Mouse (Mus musculus) heart, embryonic 13.5 days (tissue): ENCODE measurements at regions not wholly inside any gene's neighbourhood (a gene's known extent, or its start where the extent isn't known, plus 50 kb on each side); places are given as distances from the start of the nearest gene placed in this dataset.

Experiments used
- ATAC-seq: fragments of 200-750 bp; cut with Nextera tagmentation; 2 replicates; pipeline ENCODE4 v1.8.0; 2017; ENCODE audit warnings: moderate TSS enrichment; ENCODE audit not compliant: insufficient number of reproducible peaks, low FRiP score, low TSS enrichment; ENCODE audit errors: extremely low read depth
- H3K27ac ChIP-seq: fragments of 300-500 bp; sonication (generic); replicated peaks from 2 replicates; pipeline ENCODE4 v1.5.1; 2015; ENCODE audit warnings: moderate library complexity, mild to moderate bottlenecking, inconsistent platforms
- H3K27me3 ChIP-seq: fragments of 300-500 bp; sonication (generic); replicated peaks from 2 replicates; pipeline ENCODE4 v1.6.1; 2015; ENCODE audit warnings: mild to moderate bottlenecking, inconsistent platforms
- H3K36me3 ChIP-seq: fragments of 300-500 bp; sonication (generic); 2 replicates; pipeline ENCODE4 v1.6.1; 2015; ENCODE audit warnings: mild to moderate bottlenecking, inconsistent platforms
- H3K4me1 ChIP-seq: fragments of 300-500 bp; sonication (generic); 2 replicates; pipeline ENCODE4 v1.6.1; 2015; ENCODE audit warnings: inconsistent platforms
- H3K4me2 ChIP-seq: fragments of 300-500 bp; sonication (generic); 2 replicates; pipeline ENCODE4 v1.6.1; 2015; ENCODE audit warnings: inconsistent platforms, mild to moderate bottlenecking, moderate library complexity
- H3K4me3 ChIP-seq: fragments of 300-500 bp; sonication (generic); 2 replicates; pipeline ENCODE4 v1.5.1; 2015; ENCODE audit warnings: moderate library complexity, mild to moderate bottlenecking, inconsistent platforms
- H3K9ac ChIP-seq: fragments of 300-500 bp; sonication (generic); 2 replicates; pipeline ENCODE4 v1.6.1; 2015; ENCODE audit warnings: inconsistent platforms, mild to moderate bottlenecking, moderate library complexity
- H3K9me3 ChIP-seq: fragments of 300-500 bp; sonication (generic); 2 replicates; pipeline ENCODE4 v1.6.1; 2016; ENCODE audit warnings: inconsistent platforms
- WGBS: fragments of 180-500 bp; shearing (Covaris S2); methylation state at CpG from one replicate; pipeline ENCODE4 v1.1.7; 2015; ENCODE audit warnings: mixed read lengths; 5-methylcytosine and 5-hydroxymethylcytosine counted together

GRCm38 (mm10) chr3:33717317-33717716 is 82.3 kb upstream of the Ttc14 start:
- WGBS: 78% methylated on average over 4 of the region's 4 CpGs
- no peaks in the 10 kb centered on the region for H3K36me3 ChIP-seq
- no peak for ATAC-seq
- H3K4me1 ChIP-seq: no peaks in the 10 kb centered on the region
- no peak overlapping the region for H3K9ac ChIP-seq
- no peak overlapping the region for H3K4me3 ChIP-seq
- no peak overlapping the region for H3K27ac ChIP-seq
- no peak overlapping the region for H3K4me2 ChIP-seq
- H3K9me3 ChIP-seq: peaks cover 7% of the 10 kb centered on the region; the same call in 1 of the 2 replicates
- no peaks in the 10 kb centered on the region for H3K27me3 ChIP-seq

- H3K27ac ChIP-seq: no peak overlapping the region
- no peaks in the 10 kb centered on the region for H3K36me3 ChIP-seq
- H3K4me2 ChIP-seq: no peak overlapping the region
- WGBS: 69% methylated on average over 1 of the region's 1 CpGs
- ATAC-seq: no peak
- no peaks in the 10 kb centered on the region for H3K4me1 ChIP-seq
- no peak overlapping the region for H3K9ac ChIP-seq
- no peak overlapping the region for H3K4me3 ChIP-seq
- no peaks in the 10 kb centered on the region for H3K27me3 ChIP-seq
- no peaks in the 10 kb centered on the region for H3K9me3 ChIP-seq
Observed at GRCm38 (mm10) chr3:33727915-33728314, 71.7 kb upstream of the Ttc14 start.

DNA sequence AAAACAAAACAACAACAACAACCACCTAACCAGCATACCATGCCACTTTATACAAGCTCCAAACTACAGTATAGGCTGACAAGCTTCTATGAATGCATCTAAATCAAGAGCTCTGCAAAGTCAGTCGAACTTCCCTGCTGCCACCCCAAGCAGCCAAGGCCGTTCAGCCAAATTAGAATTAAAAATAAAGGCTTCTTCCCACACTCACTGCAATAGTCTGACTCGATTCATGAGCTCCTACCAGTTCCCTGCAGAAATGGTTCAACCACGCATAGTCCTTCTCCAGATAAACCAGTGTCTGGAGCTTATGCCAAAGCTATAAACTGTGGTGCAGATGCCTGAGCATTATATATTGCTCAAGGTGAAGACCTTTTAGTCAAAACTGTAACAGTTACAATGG is 69.3 kb upstream of the Ttc14 start:
- H3K9me3 ChIP-seq: no peaks in the 10 kb centered on the region
- no peak overlapping the region for H3K4me2 ChIP-seq
- H3K4me1 ChIP-seq: no peaks in the 10 kb centered on the region
- WGBS: 65% methylated on average over 4 of the region's 4 CpGs
- H3K9ac ChIP-seq: no peak overlapping the region
- H3K4me3 ChIP-seq: no peak overlapping the region
- H3K27ac ChIP-seq: no peak overlapping the region
- H3K36me3 ChIP-seq: no peaks in the 10 kb centered on the region
- no peaks in the 10 kb centered on the region for H3K27me3 ChIP-seq
- no peak for ATAC-seq

DNA sequence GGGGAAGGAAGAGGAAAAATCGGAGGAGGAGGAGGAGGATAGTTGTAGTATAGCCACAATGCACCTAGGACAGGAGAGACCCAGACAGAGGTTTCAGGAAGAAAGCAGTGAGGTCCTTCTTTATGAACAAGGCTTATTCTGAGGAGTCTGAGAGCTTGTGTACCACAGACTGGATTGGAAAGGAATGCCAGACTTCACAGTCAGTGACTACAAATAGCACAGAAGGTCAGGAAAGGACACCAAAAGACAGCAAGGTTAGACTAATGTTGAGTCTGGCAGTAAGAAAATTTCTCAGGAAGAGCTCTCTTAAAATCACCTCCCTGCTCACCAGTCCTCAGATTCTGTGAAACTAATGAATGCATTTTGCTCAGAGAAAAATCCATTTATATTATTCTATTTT is 62.1 kb upstream of the Ttc14 start:
- WGBS: 55% methylated on average over 1 of the region's 1 CpGs
- no peaks in the 10 kb centered on the region for H3K9me3 ChIP-seq
- peaks cover 9% of the 10 kb centered on the region for H3K4me1 ChIP-seq
- no peaks in the 10 kb centered on the region for H3K36me3 ChIP-seq
- ATAC-seq: no peak
- no peak overlapping the region for H3K9ac ChIP-seq
- H3K27me3 ChIP-seq: no peaks in the 10 kb centered on the region
- H3K4me2 ChIP-seq: peak overlapping the region; percentile 25; the same call in 1 of the 2 replicates
- no peak overlapping the region for H3K4me3 ChIP-seq
- peak overlapping the region; percentile 36; the same call in 1 of the 2 replicates for H3K27ac ChIP-seq

DNA sequence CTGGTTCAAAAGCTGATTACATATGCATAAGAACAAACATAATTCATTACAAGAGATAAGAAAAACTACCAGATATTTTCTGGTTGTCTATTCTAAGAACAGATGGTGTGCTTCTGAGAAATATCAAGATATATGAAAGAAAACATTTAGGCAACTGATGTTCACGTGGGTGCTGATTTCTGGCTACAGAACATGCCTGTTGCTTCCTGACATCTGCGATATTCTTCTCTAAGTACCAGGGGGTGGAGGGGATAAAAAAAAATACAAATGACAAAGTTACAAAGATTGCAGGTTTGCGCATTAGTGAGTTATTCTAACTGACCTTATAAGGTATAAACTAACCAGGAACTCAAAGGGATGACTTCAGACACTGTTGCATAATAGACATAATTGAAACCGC is 57.5 kb upstream of the Ttc14 start:
- Histone ChIP-seq H3K27me3 (no peaks in the 10 kb centered on the region), H3K9ac (no peak overlapping the region), H3K9me3 (no peaks in the 10 kb centered on the region), H3K27ac (no peak overlapping the region), H3K36me3 (no peaks in the 10 kb centered on the region), H3K4me2 (no peak overlapping the region), H3K4me3 (no peak overlapping the region), H3K4me1 (peaks cover 7% of the 10 kb centered on the region)
- WGBS: 70% methylated on average over 4 of the region's 4 CpGs
- no peak for ATAC-seq
